Mouse (Mus musculus) heart, postnatal 0 days (tissue): ENCODE measurements around the gene Il1f5.

Experiments
- CTCF ChIP-seq: IDR thresholded peaks from 2 replicates; pipeline ENCODE4 v1.5.1; 2016; ENCODE audit warnings: antibody characterized with exemption, control low read depth, low read depth
- EP300 ChIP-seq: IDR thresholded peaks from 2 replicates; pipeline ENCODE4 v1.6.1; 2016; ENCODE audit warnings: antibody characterized with exemption, low read depth

GRCm38 (mm10) chr2:24296837-24297236, 20.1 kb downstream of the Il1f5 start:
- peak; percentile 80 for TF ChIP-seq CTCF
- no peak for TF ChIP-seq EP300
